In genomic region chr4:130715623-130716022, GRCm38 (mm10) we compare ENCODE assay signal across 19 mouse cellular contexts. TPM values are rescaled to one million over a fixed set of nuclear protein-coding genes. Genes with fewer than 3 reads are reported as not detected.
DNase-seq lines count a peak whose midpoint lies in the region; ATAC-seq and TF ChIP-seq lines count a peak whose summit lies in the region.
"Had no signal": no experiment of that assay in that cellular context is flagged by ENCODE, and none has a peak within 500 bp of the region (broad histone marks: within the 10 kb centered on the region; RNA-seq: fewer than 3 reads in every experiment).

No protein-coding gene starts in this region.

- intact Hi-C loops in heart, postnatal 10 days (cut with DNase I), result no loop called here

- no peak for ATAC-seq in heart, embryonic 15.5 days (replicated peaks; ENCODE audit: insufficient number of reproducible peaks, insufficient read depth, low FRiP score, low read depth)
- peak; percentile 57 for ATAC-seq in erythroid progenitor cell, adult 5-6 weeks (replicated peaks; ENCODE audit: low FRiP score, poor library complexity, severe bottlenecking)
- ATAC-seq in liver, postnatal 0 days, result peak; percentile 50
- ATAC-seq: activated CD4-positive, CD25-positive, alpha-beta regulatory T cell, adult 4 months; hindbrain, postnatal 0 days had no signal

- no peak overlapping the region for H3K4me3 ChIP-seq in heart, embryonic 15.5 days
- no peak overlapping the region for H3K4me3 ChIP-seq in MEL (ENCODE audit: control insufficient read depth in 1 of 2, insufficient read depth in 1 of 2, low read depth in 2 of 2, low read length in 2 of 2)
- peak overlapping the region; percentile 4; the same call in 1 of the 2 replicates for H3K4me3 ChIP-seq in liver, postnatal 0 days (ENCODE audit: low read depth, low read length)
- H3K4me3 ChIP-seq: forebrain, embryonic 10.5 days; neural tube, embryonic 15.5 days had no signal

- H3K9ac ChIP-seq in heart, embryonic 15.5 days, result no peak overlapping the region
- no peak overlapping the region for H3K9ac ChIP-seq in MEL (ENCODE audit: control insufficient read depth, low read depth, low read length, poor library complexity, severe bottlenecking)
- H3K9ac ChIP-seq in liver, postnatal 0 days (replicated peaks), result peak overlapping the region; percentile 23
- H3K9ac ChIP-seq: neural tube, embryonic 15.5 days had no signal

- peaks cover 67% of the 10 kb centered on the region for H3K79me2 ChIP-seq in MEL (ENCODE audit: control insufficient read depth, insufficient read depth, low read length, poor library complexity)

- H3K36me3 ChIP-seq in heart, embryonic 15.5 days, result peaks cover 8% of the 10 kb centered on the region; the same call in 1 of the 2 replicates
- H3K36me3 ChIP-seq in MEL (ENCODE audit: control insufficient read depth in 1 of 2, insufficient read depth in 2 of 2, low read length in 2 of 2), result peaks cover 36 to 80% of the 10 kb centered on the region in 2 experiments
- peaks cover 18% of the 10 kb centered on the region for H3K36me3 ChIP-seq in liver, postnatal 0 days (replicated peaks; ENCODE audit: insufficient read depth, low read length)
- H3K36me3 ChIP-seq: neural tube, embryonic 15.5 days had no signal

- no peak for TF ChIP-seq EP300 in MEL (IDR thresholded peaks at IDR 0.05; ENCODE audit: low read depth in 1 of 2, low read length in 2 of 2)
- TF ChIP-seq EP300 in liver, postnatal 0 days (IDR thresholded peaks at IDR 0.05; ENCODE audit: low read depth), result no peak

- no peak for TF ChIP-seq RAD21 in MEL (IDR thresholded peaks at IDR 0.05; ENCODE audit: low read depth, low read length)

- peaks cover 60% of the 10 kb centered on the region for H3K4me1 ChIP-seq in heart, embryonic 15.5 days (replicated peaks)
- H3K4me1 ChIP-seq in MEL (ENCODE audit: control insufficient read depth in 1 of 2, insufficient read depth in 2 of 2, low read length in 2 of 2), result peaks cover 28 to 47% of the 10 kb centered on the region in 2 experiments
- peaks cover 72% of the 10 kb centered on the region for H3K4me1 ChIP-seq in liver, postnatal 0 days (ENCODE audit: insufficient read depth)

- no peak for TF ChIP-seq POLR2A in MEL (IDR thresholded peaks at IDR 0.05; ENCODE audit: control insufficient read depth in 1 of 2, insufficient read depth in 1 of 2, low read depth in 1 of 2, low read length in 2 of 2, poor library complexity in 1 of 2)

- H3K9me3 ChIP-seq in heart, embryonic 15.5 days (replicated peaks), result no peaks in the 10 kb centered on the region
- no peaks in the 10 kb centered on the region for H3K9me3 ChIP-seq in MEL (replicated peaks; ENCODE audit: insufficient read depth, low read length)
- no peaks in the 10 kb centered on the region for H3K9me3 ChIP-seq in liver, postnatal 0 days (ENCODE audit: low read length)
- H3K9me3 ChIP-seq: forebrain, embryonic 10.5 days; megakaryocyte, embryonic 14.5 days; neural tube, embryonic 15.5 days had no signal

- TF ChIP-seq CTCF in MEL (IDR thresholded peaks at IDR 0.05 in 2 of 3, conservative IDR thresholded peaks at IDR 0.05 in 1 of 3; ENCODE audit: control insufficient read depth in 1 of 3, insufficient read depth in 1 of 3, low read depth in 2 of 3, low read length in 3 of 3, poor library complexity in 1 of 3, severe bottlenecking in 1 of 3), result no peak
- TF ChIP-seq CTCF in liver, postnatal 0 days (IDR thresholded peaks at IDR 0.05; ENCODE audit: low read depth), result no peak

- H3K27ac ChIP-seq in heart, embryonic 15.5 days, result 0 out of 2 replicates have a peak overlapping the region, but pooled peaks have one; percentile 0
- H3K27ac ChIP-seq in MEL (ENCODE audit: control insufficient read depth, low read depth, low read length), result peak overlapping the region; percentile 66
- H3K27ac ChIP-seq in liver, postnatal 0 days (ENCODE audit: low read depth), result peak overlapping the region; percentile 89
- H3K27ac ChIP-seq: hindbrain, postnatal 0 days; neural tube, embryonic 15.5 days had no signal

- no peaks in the 10 kb centered on the region for H3K27me3 ChIP-seq in heart, embryonic 15.5 days
- H3K27me3 ChIP-seq in MEL (ENCODE audit: control insufficient read depth in 1 of 2, insufficient read depth in 2 of 2, low read length in 2 of 2), result no peaks in the 10 kb centered on the region
- no peaks in the 10 kb centered on the region for H3K27me3 ChIP-seq in liver, postnatal 0 days (ENCODE audit: insufficient read depth, low read length)
- H3K27me3 ChIP-seq: megakaryocyte, embryonic 14.5 days; neural tube, embryonic 15.5 days had no signal

- peak overlapping the region; percentile 49; the same call in 1 of the 2 replicates for H3K4me2 ChIP-seq in heart, embryonic 15.5 days
- peak overlapping the region; percentile 61 for H3K4me2 ChIP-seq in liver, postnatal 0 days (ENCODE audit: low read depth, low read length)
- H3K4me2 ChIP-seq: neural tube, embryonic 15.5 days had no signal

- DNase-seq in heart, postnatal 10 days, result no peak
- no peak for DNase-seq in MEL (ENCODE audit: low read depth, low spot score)
- DNase-seq in liver, postnatal 0 days, result no peak
- DNase-seq in layer of hippocampus, adult 18-20 months (ENCODE audit: low spot score in 2 of 2), result no peak
- DNase-seq in left cerebral cortex, adult 9 months (ENCODE audit: low spot score in 2 of 2), result no peak
- no peak for DNase-seq in right cerebral cortex, adult 2 months (ENCODE audit: low spot score in 2 of 2)
- DNase-seq: cerebellum, adult 9-11 months; layer of hippocampus, adult 9-11 months; left cerebral cortex, postnatal 4 days; retina, postnatal 1 day; spleen, adult 18-20 months; thymus, adult 18-20 months had no signal

TF ChIP-seq in MEL, 35 proteins besides CTCF, POLR2A, EP300 and RAD21:
- TF ChIP-seq MAZ (IDR thresholded peaks at IDR 0.05; ENCODE audit: low read depth, low read length) (0 out of 2 replicates have a peak, but pooled peaks have one; percentile 1), POLR2AphosphoS2 (IDR thresholded peaks at IDR 0.05; ENCODE audit: low read length) (no peak), TAL1 (IDR thresholded peaks at IDR 0.05; ENCODE audit: low read length) (no peak), BHLHE40 (IDR thresholded peaks at IDR 0.05; ENCODE audit: borderline replicate concordance, low read depth, low read length) (no peak)

RNA-seq across cellular contexts. Expression of gene Pum1, which starts 52.5 kb away (rescaled TPM):
- 46.8 and 57.9 TPM in 2 replicates for polyA plus RNA-seq in heart, embryonic 15.5 days (2015; fragmentation: Nextera tagmentation; extraction: Ambion mirVana)
- total RNA-seq in heart, postnatal 10 days (2021), result 10 to 100 TPM; 66.0 to 66.8 TPM
- total RNA-seq in MEL (2012; rRNA removed), result 31.9 and 35.8 TPM in 2 replicates
- 10 to 100 TPM; 36.1 to 46.2 TPM for polyA plus RNA-seq in MEL (2012; ENCODE audit: insufficient read depth in 1 of 2, insufficient read length in 2 of 2, low read depth in 1 of 2, low replicate concordance in 2 of 2, missing spikeins in 1 of 2)
- total RNA-seq in erythroid progenitor cell, adult 5-6 weeks (2015; ENCODE audit: low replicate concordance), result 64.9 and 85.9 TPM in 2 replicates
- 68.4 and 88.1 TPM in 2 replicates for total RNA-seq in erythroid progenitor cell, adult 5-6 weeks (2017; ENCODE audit: low replicate concordance)
- polyA plus RNA-seq in liver, postnatal 0 days (2015; fragmentation: Nextera tagmentation; extraction: Ambion mirVana), result 14.8 and 16.7 TPM in 2 replicates
- 100 to 1,000 TPM; 114 to 124 TPM for total RNA-seq in layer of hippocampus, adult 18-20 months (2021)

Comparison
In these comparisons a context has a peak if more than half of its experiments do, and no peak if none do; other contexts are left out.
1. H3K27ac ChIP-seq: peak in every context shown above with its lines; median percentile 89 in liver, postnatal 0 days; 66 in MEL; 0 in heart, embryonic 15.5 days.